Mouse (Mus musculus): ENCODE results near the gene Nrxn1.

DNA sequence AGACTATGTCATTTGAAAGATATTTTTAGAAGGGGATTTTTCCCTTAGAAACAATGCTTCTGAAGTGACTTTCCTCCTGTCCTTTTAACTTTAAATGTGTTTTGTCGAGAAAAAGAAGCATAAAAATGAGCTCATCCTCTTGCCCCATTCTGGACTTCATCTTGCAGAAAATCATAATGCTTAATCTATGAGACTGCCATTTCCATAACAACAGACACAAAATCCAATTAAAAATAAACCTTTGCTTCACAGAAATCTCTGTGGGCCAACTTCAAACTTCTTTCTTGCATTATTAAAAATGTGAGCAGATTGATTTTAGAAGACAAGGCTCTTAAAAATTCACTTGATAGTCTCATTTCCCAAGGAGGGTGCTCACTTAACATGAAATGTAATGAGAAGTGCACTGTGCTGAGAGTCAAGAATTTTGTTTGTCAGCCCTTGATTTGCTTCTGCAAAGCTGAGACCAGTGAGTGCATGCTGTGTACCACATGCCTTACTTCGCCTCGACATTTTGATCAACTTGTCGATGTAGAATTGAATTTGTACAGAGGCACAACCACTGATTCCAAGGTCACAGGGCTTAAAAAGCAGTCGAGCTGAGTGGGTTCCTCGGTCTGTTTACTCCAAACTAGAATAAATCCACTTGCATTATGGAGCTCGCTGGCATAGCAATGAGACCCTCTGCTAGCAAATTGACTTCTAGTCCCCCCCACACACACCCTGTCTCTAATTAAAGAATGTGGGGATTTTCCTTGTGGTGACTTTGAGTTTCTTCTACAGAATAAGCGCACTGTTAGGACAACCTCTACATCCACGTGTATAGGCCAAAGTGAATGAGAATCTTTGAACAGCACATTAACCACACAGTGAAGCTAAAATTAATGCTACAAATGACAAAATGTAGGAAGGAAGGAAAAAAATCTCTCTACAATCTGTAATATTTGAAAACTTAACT lies 493.0 kb downstream of the Nrxn1 start:
- TF ChIP-seq CHD2 (IDR thresholded peaks at IDR 0.05; ENCODE audit: low read length) = no peak
- TF ChIP-seq TAL1 (IDR thresholded peaks at IDR 0.05; ENCODE audit: low read length) = no peak
- no peak for TF ChIP-seq MAFK (IDR thresholded peaks at IDR 0.05; ENCODE audit: borderline replicate concordance, low read depth, low read length)
- TF ChIP-seq E2F4 (IDR thresholded peaks at IDR 0.05; ENCODE audit: borderline replicate concordance, low read depth, low read length) = no peak

Measured in MEL (cell line).